Mouse (Mus musculus): ENCODE data around the gene Scube1. TPM values are rescaled to one million over a fixed set of nuclear protein-coding genes. Genes with fewer than 3 reads are reported as not detected.

The Scube1 gene
- total and polyA plus RNA-seq, 3 experiments = not detected

GRCm38 (mm10) chr15:83566006-83566405 lies 158.8 kb downstream of the Scube1 start (continued):
- TF ChIP-seq SIN3A (IDR thresholded peaks at IDR 0.05; ENCODE audit: low read length) = no peak
- no peak for TF ChIP-seq ETS1 (IDR thresholded peaks at IDR 0.05; ENCODE audit: low read depth, low read length)
- no peak for TF ChIP-seq MAZ (IDR thresholded peaks at IDR 0.05; ENCODE audit: low read depth, low read length)
- TF ChIP-seq TAL1 (IDR thresholded peaks at IDR 0.05; ENCODE audit: low read length) = no peak
- no peak for TF ChIP-seq GATA1 (IDR thresholded peaks at IDR 0.05; ENCODE audit: low read depth, low read length)

- Histone ChIP-seq H3K4me1 (ENCODE audit: control insufficient read depth in 1 of 2, insufficient read depth in 2 of 2, low read length in 2 of 2) (peaks cover 9 to 38% of the 10 kb centered on the region in 2 experiments), H3K9ac (ENCODE audit: control insufficient read depth, low read depth, low read length, poor library complexity, severe bottlenecking) (peak overlapping the region; percentile 0), H3K9me3 (replicated peaks; ENCODE audit: insufficient read depth, low read length) (no peaks in the 10 kb centered on the region), H3K27ac (ENCODE audit: control insufficient read depth, low read depth, low read length) (peak overlapping the region; percentile 35), H3K4me3 (ENCODE audit: control insufficient read depth in 1 of 2, insufficient read depth in 1 of 2, low read depth in 2 of 2, low read length in 2 of 2) (peak overlapping the region in 1 of 2 experiments; percentile 27; a peak in 2 of 4 replicates), H3K27me3 (ENCODE audit: control insufficient read depth in 1 of 2, insufficient read depth in 2 of 2, low read length in 2 of 2) (no peaks in the 10 kb centered on the region), H3K79me2 (ENCODE audit: control insufficient read depth, insufficient read depth, low read length, poor library complexity) (peaks cover 2% of the 10 kb centered on the region; the same call in 1 of the 2 replicates), H3K36me3 (ENCODE audit: control insufficient read depth in 1 of 2, insufficient read depth in 2 of 2, low read length in 2 of 2) (peaks cover 0 to 13% of the 10 kb centered on the region in 2 experiments; a peak in 2 of 4 replicates)
- TF ChIP-seq POLR2AphosphoS2 (IDR thresholded peaks at IDR 0.05; ENCODE audit: low read length) (no peak), CHD1 (IDR thresholded peaks at IDR 0.05; ENCODE audit: low read depth, low read length) (no peak), EP300 (IDR thresholded peaks at IDR 0.05; ENCODE audit: low read depth in 1 of 2, low read length in 2 of 2) (peak in 1 of 2 experiments; percentile 24; a peak in 2 of 4 replicates)
- peak; percentile 66 for DNase-seq (ENCODE audit: low read depth, low spot score)
Observed at GRCm38 (mm10) chr15:83565434-83565833, 159.4 kb downstream of the Scube1 start.

- peak overlapping the region; percentile 58 for H3K27ac ChIP-seq (ENCODE audit: control insufficient read depth, low read depth, low read length)
- peak overlapping the region; percentile 74 for H3K9ac ChIP-seq (ENCODE audit: control insufficient read depth, low read depth, low read length, poor library complexity, severe bottlenecking)
- H3K27me3 ChIP-seq (ENCODE audit: control insufficient read depth in 1 of 2, insufficient read depth in 2 of 2, low read length in 2 of 2) = no peaks in the 10 kb centered on the region
- peak overlapping the region; percentile 72 to 95 for H3K4me3 ChIP-seq (ENCODE audit: control insufficient read depth in 1 of 2, insufficient read depth in 1 of 2, low read depth in 2 of 2, low read length in 2 of 2)
- peak; percentile 74 for DNase-seq (ENCODE audit: low read depth, low spot score)
- H3K36me3 ChIP-seq (ENCODE audit: control insufficient read depth in 1 of 2, insufficient read depth in 2 of 2, low read length in 2 of 2) = peaks cover 0 to 13% of the 10 kb centered on the region in 2 experiments; a peak in 2 of 4 replicates
- no peaks in the 10 kb centered on the region for H3K9me3 ChIP-seq (replicated peaks; ENCODE audit: insufficient read depth, low read length)
- peaks cover 9 to 31% of the 10 kb centered on the region in 2 experiments for H3K4me1 ChIP-seq (ENCODE audit: control insufficient read depth in 1 of 2, insufficient read depth in 2 of 2, low read length in 2 of 2)
- peaks cover 2% of the 10 kb centered on the region; the same call in 1 of the 2 replicates for H3K79me2 ChIP-seq (ENCODE audit: control insufficient read depth, insufficient read depth, low read length, poor library complexity)
- TF ChIP-seq NELFE (IDR thresholded peaks at IDR 0.05; ENCODE audit: low read depth, low read length) (no peak), NRF1 (IDR thresholded peaks at IDR 0.05; ENCODE audit: insufficient read depth, low read depth, low read length, poor library complexity, severe bottlenecking) (no peak), KAT2A (conservative IDR thresholded peaks at IDR 0.05; ENCODE audit: low read depth, low read length) (no peak), MEF2A (IDR thresholded peaks at IDR 0.05; ENCODE audit: extremely low read depth, insufficient replicate concordance, low read depth, low read length, poor library complexity, severe bottlenecking) (no peak), JUND (IDR thresholded peaks at IDR 0.05; ENCODE audit: low read depth, low read length) (no peak), MAFK (IDR thresholded peaks at IDR 0.05; ENCODE audit: borderline replicate concordance, low read depth, low read length) (no peak), CHD1 (IDR thresholded peaks at IDR 0.05; ENCODE audit: low read depth, low read length) (0 out of 2 replicates have a peak, but pooled peaks have one; percentile 69), SMC3 (IDR thresholded peaks at IDR 0.05; ENCODE audit: low read depth, low read length) (no peak), USF1 (IDR thresholded peaks at IDR 0.05; ENCODE audit: low read depth, low read length) (no peak), MXI1 (IDR thresholded peaks at IDR 0.05; ENCODE audit: low read depth, low read length) (no peak; the same call in 1 of the 2 replicates), CTCF (IDR thresholded peaks at IDR 0.05 in 2 of 3, conservative IDR thresholded peaks at IDR 0.05 in 1 of 3; ENCODE audit: control insufficient read depth in 1 of 3, insufficient read depth in 1 of 3, low read depth in 2 of 3, low read length in 3 of 3, poor library complexity in 1 of 3, severe bottlenecking in 1 of 3) (no peak), RCOR1 (IDR thresholded peaks at IDR 0.05; ENCODE audit: low read depth, low read length) (no peak), ETS1 (IDR thresholded peaks at IDR 0.05; ENCODE audit: low read depth, low read length) (no peak), MAZ (IDR thresholded peaks at IDR 0.05; ENCODE audit: low read depth, low read length) (no peak), UBTF (IDR thresholded peaks at IDR 0.05; ENCODE audit: borderline replicate concordance, insufficient read depth, low read depth, low read length) (no peak), ZMIZ1 (IDR thresholded peaks at IDR 0.05; ENCODE audit: low read depth, low read length) (no peak), TBP (IDR thresholded peaks at IDR 0.05; ENCODE audit: low read depth, low read length) (no peak; the same call in 1 of the 2 replicates), POLR2A (IDR thresholded peaks at IDR 0.05; ENCODE audit: control insufficient read depth in 1 of 2, insufficient read depth in 1 of 2, low read depth in 1 of 2, low read length in 2 of 2, poor library complexity in 1 of 2) (peak in 1 of 2 experiments; percentile 50; a peak in 2 of 4 replicates), MYB (IDR thresholded peaks at IDR 0.05; ENCODE audit: low read depth, low read length) (no peak), GABPA (IDR thresholded peaks at IDR 0.05; ENCODE audit: low read depth, low read length) (no peak), BHLHE40 (IDR thresholded peaks at IDR 0.05; ENCODE audit: borderline replicate concordance, low read depth, low read length) (no peak), POLR2AphosphoS5 (IDR thresholded peaks at IDR 0.05; ENCODE audit: borderline replicate concordance, low read depth, low read length) (no peak)
Observed at GRCm38 (mm10) chr15:83563857-83564651, 160.8 kb downstream of the Scube1 start.
